Mouse (Mus musculus) heart, embryonic 12.5 days (tissue): Measurements from ENCODE around the gene Kcnk2. TPM values are rescaled to one million over a fixed set of nuclear protein-coding genes. Genes with fewer than 3 reads are reported as not detected.

Experiments used
- ATAC-seq: fragments of 200-750 bp; cut with Nextera tagmentation; 2 replicates; pipeline ENCODE4 v1.8.0; 2017; ENCODE audit warnings: moderate TSS enrichment, moderate library complexity; ENCODE audit not compliant: insufficient number of reproducible peaks, low FRiP score
- H3K27ac ChIP-seq: fragments of 300-500 bp; sonication (generic); 2 replicates; pipeline ENCODE4 v1.5.1; 2016; ENCODE audit warnings: mild to moderate bottlenecking, moderate library complexity; ENCODE audit not compliant: poor library complexity, severe bottlenecking
- H3K27me3 ChIP-seq: fragments of 300-500 bp; sonication (generic); replicated peaks from 2 replicates; pipeline ENCODE4 v1.6.1; 2016; ENCODE audit warnings: mild to moderate bottlenecking, moderate library complexity
- H3K36me3 ChIP-seq: fragments of 300-500 bp; sonication (generic); 2 replicates; pipeline ENCODE4 v1.6.1; 2016; ENCODE audit warnings: mild to moderate bottlenecking, moderate library complexity
- H3K4me1 ChIP-seq: fragments of 300-500 bp; sonication (generic); replicated peaks from 2 replicates; pipeline ENCODE4 v1.6.1; 2016; ENCODE audit warnings: mild to moderate bottlenecking
- H3K4me2 ChIP-seq: fragments of 300-500 bp; sonication (generic); 2 replicates; pipeline ENCODE4 v1.6.1; 2016; ENCODE audit warnings: mild to moderate bottlenecking, moderate library complexity
- H3K4me3 ChIP-seq: fragments of 300-500 bp; sonication (generic); 2 replicates; pipeline ENCODE4 v1.5.1; 2016; ENCODE audit warnings: mild to moderate bottlenecking
- H3K9ac ChIP-seq: fragments of 300-500 bp; sonication (generic); 2 replicates; pipeline ENCODE4 v1.6.1; 2016; ENCODE audit warnings: mild to moderate bottlenecking, moderate library complexity
- H3K9me3 ChIP-seq: fragments of 300-500 bp; sonication (generic); replicated peaks from 2 replicates; pipeline ENCODE4 v1.6.1; 2016; ENCODE audit warnings: mild to moderate bottlenecking, moderate library complexity
- WGBS: fragments of 180-500 bp; shearing (Covaris S2); methylation state at CpG from one replicate; pipeline ENCODE4 v1.1.7; 2016; 5-methylcytosine and 5-hydroxymethylcytosine counted together
- polyA plus RNA-seq: library from polyadenylated mRNA; unstranded; fragments of >200 nt; fragmentation: Nextera tagmentation; extraction: Ambion mirVana; gene quantifications from 2 replicates; pipeline ENCODE4 v1.2.1, GENCODE M21; 2016

Kcnk2 gene
- polyA plus RNA-seq, 1 experiment from 2014 or later = 0.45 TPM

DNA sequence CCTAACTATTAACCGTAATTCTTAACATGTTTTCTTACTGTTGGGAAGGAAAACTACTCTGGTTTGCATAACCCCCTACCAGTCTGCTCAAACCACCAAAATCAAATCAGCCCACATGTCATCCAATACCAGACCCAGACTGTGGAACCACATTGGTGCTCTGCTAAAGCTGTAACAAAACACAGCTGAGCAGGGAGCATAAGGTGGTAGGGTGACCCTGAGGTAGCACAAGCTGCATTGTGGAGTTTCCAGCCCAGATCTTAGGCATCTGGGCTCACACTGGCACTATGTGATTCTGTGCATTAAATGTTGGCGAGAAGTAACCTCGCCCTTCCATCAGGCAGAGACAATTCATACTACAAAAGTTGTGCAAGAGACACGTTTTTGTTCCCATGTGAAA lies 1.1 kb upstream of the Kcnk2 start:
- Histone ChIP-seq H3K4me3 (no peak overlapping the region), H3K9ac (no peak overlapping the region), H3K36me3 (no peaks in the 10 kb centered on the region), H3K9me3 (no peaks in the 10 kb centered on the region), H3K4me2 (no peak overlapping the region), H3K27me3 (no peaks in the 10 kb centered on the region; the same call in 1 of the 2 replicates), H3K27ac (no peak overlapping the region), H3K4me1 (no peaks in the 10 kb centered on the region)
- 69% methylated on average over 4 of the region's 4 CpGs for WGBS
- no peak for ATAC-seq

DNA sequence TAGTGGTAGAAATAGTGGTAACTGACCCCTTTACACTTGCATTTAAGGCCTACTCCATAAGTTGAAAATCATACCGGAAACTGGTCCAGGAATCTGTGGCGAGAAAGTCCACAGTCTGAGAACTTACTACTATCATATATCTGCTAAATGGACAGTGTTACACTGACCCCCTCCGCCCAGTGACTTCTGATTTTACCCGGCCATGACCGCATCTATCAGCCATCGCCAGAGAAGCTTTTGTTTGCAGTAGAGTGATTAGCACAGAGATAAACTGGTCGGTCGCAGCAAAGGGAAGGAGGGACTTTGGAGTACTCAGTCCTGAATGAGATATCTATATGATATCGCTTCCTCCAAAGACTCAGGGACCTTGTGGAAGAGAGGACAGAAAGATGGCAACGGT lies 15.2 kb downstream of the Kcnk2 start:
- H3K4me1 ChIP-seq = no peaks in the 10 kb centered on the region
- H3K27ac ChIP-seq = no peak overlapping the region
- H3K36me3 ChIP-seq = no peaks in the 10 kb centered on the region
- H3K9me3 ChIP-seq = no peaks in the 10 kb centered on the region; the same call in 1 of the 2 replicates
- H3K4me3 ChIP-seq = no peak overlapping the region
- no peak overlapping the region for H3K4me2 ChIP-seq
- no peak overlapping the region for H3K9ac ChIP-seq
- no peaks in the 10 kb centered on the region for H3K27me3 ChIP-seq
- ATAC-seq = no peak
- WGBS = 66% methylated on average over 10 of the region's 10 CpGs

DNA sequence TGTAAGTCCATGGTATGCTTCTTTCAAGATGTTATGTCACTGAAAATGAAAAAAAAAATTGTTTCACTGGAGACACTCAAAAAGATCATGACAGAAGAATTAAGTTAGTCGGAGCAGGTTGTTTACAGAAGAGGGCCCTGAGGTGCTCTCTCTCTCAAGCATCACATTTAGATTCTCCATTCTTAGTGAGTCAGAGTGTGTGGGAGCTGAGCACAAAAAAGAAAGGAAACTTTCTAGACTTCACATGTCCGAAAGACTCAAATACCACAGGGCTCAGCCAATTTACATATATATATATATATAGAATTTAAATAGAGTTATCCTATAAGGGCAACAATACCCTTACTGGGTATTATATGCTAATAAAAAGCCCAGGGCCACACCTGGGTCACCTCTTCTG lies 15.9 kb downstream of the Kcnk2 start:
- Histone ChIP-seq H3K36me3 (no peaks in the 10 kb centered on the region), H3K4me2 (no peak overlapping the region), H3K4me3 (no peak overlapping the region), H3K27me3 (no peaks in the 10 kb centered on the region), H3K9ac (no peak overlapping the region), H3K9me3 (no peaks in the 10 kb centered on the region; the same call in 1 of the 2 replicates), H3K27ac (no peak overlapping the region), H3K4me1 (no peaks in the 10 kb centered on the region)
- ATAC-seq = no peak
- WGBS = 84% methylated on average over 2 of the region's 2 CpGs

DNA sequence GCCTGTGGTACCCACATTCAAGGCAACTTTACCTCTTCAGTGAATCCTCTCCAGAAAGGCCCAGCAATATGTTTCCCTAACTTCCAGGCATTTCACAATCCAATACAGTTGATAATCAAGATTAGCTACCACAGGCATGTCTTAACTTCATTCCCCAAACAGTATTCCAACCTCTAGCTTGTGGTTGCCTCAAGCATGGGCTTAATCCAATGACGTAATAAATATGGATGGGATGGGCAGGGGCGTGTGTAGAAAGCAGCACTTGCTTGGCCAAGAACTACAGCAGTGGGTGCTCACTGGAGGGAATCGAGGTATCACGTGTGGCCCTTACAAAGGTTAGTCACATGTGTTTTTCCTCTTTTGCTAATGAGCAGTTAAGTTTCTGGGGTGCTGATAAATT lies 34.4 kb downstream of the Kcnk2 start:
- Histone ChIP-seq H3K4me1 (peaks cover 4% of the 10 kb centered on the region; the same call in 1 of the 2 replicates), H3K4me2 (no peak overlapping the region), H3K9me3 (no peaks in the 10 kb centered on the region), H3K4me3 (no peak overlapping the region), H3K27ac (no peak overlapping the region), H3K27me3 (no peaks in the 10 kb centered on the region; the same call in 1 of the 2 replicates), H3K36me3 (no peaks in the 10 kb centered on the region), H3K9ac (no peak overlapping the region)
- no peak for ATAC-seq
- WGBS = 82% methylated on average over 4 of the region's 4 CpGs

DNA sequence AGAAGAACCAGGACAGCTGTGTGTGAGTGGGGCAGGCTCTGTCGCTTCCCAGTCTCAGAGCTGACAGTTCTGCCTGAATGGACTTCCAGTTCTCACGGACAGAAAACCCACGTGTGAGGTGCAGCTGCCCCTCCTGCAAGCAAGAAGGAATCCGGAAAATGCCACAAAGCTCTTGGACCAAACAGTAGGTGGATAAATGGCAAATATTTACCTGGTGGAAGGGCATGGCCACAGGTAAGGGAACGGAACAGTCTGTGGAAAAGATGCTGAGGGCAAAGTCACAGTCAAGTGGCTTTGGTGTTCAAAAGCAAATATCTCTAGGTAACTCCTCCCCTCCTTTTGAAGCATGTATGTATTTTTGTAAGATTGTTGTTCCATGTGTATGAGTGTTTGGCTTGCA lies 37.9 kb downstream of the Kcnk2 start:
- Histone ChIP-seq H3K4me1 (no peaks in the 10 kb centered on the region), H3K27me3 (no peaks in the 10 kb centered on the region; the same call in 1 of the 2 replicates), H3K9me3 (no peaks in the 10 kb centered on the region), H3K4me3 (no peak overlapping the region), H3K27ac (no peak overlapping the region), H3K9ac (no peak overlapping the region), H3K36me3 (no peaks in the 10 kb centered on the region), H3K4me2 (no peak overlapping the region)
- WGBS = 67% methylated on average over 5 of the region's 5 CpGs
- ATAC-seq = no peak

DNA sequence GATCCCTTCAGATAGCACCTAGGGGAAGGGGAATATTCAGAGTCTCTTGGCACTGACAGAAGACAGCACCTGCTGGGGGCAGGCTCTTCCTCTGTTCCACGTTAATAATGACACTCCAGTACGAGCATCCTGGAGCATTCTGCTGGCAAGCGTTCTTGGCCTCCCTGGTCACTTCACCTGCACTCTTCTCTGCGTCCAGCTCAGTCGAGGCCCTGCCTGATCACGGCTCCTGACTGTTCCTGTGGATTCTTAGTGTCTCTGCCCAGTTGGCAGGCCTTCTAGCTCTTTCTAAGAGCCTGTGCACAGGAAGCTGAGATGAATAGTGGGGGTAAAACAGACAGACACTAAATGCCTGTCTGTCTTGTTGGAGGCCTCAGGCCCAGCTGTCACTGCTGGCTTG lies 39.5 kb downstream of the Kcnk2 start:
- H3K4me1 ChIP-seq = no peaks in the 10 kb centered on the region
- no peak overlapping the region for H3K4me3 ChIP-seq
- no peaks in the 10 kb centered on the region; the same call in 1 of the 2 replicates for H3K27me3 ChIP-seq
- 49% methylated on average over 6 of the region's 6 CpGs for WGBS
- H3K4me2 ChIP-seq = no peak overlapping the region
- no peaks in the 10 kb centered on the region for H3K9me3 ChIP-seq
- H3K27ac ChIP-seq = no peak overlapping the region
- no peak for ATAC-seq
- no peaks in the 10 kb centered on the region for H3K36me3 ChIP-seq
- no peak overlapping the region for H3K9ac ChIP-seq

DNA sequence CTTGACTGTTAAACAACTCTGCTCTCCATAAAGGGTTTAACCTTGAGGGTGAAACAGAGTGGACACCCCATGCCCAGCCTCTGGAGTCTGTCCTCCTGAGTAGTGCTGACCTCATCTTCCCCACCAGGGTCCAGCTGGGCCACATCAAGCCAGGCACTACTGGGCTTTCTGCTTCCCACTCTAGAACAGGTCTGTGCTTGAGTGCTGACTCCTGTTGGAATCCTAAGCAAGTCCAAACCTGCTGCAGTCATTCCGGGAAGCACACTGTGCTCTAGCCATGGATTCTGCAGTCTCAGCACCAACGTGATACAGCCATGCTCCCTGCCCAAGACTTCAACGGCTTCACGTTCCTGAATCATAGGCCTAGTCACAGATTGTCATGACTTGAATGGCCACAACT lies 42.4 kb downstream of the Kcnk2 start:
- no peaks in the 10 kb centered on the region for H3K36me3 ChIP-seq
- H3K4me1 ChIP-seq = no peaks in the 10 kb centered on the region
- 73% methylated on average over 4 of the region's 4 CpGs for WGBS
- no peak overlapping the region for H3K4me2 ChIP-seq
- H3K4me3 ChIP-seq = no peak overlapping the region
- no peak overlapping the region for H3K27ac ChIP-seq
- H3K9ac ChIP-seq = no peak overlapping the region
- no peak for ATAC-seq
- no peaks in the 10 kb centered on the region; the same call in 1 of the 2 replicates for H3K27me3 ChIP-seq
- no peaks in the 10 kb centered on the region for H3K9me3 ChIP-seq

DNA sequence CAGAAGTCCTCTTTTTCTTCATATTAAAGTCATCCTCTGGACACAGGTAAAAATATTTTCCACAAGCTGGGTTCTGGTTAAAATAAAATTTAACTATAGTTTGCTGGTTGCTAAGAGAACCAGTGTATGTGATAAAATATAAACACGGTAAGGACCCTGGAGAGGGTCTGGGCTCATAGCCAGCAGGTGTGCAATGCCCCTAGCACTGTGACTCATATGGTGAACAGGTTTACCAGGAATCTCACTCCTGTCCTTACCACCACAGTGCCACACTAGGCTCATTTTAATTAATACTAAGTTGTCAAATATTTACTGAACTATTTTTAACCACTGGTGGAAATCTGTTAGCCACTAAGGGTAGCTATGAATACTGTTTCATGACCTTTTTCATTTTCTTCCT lies 48.2 kb downstream of the Kcnk2 start:
- Histone ChIP-seq H3K9ac (no peak overlapping the region), H3K4me2 (no peak overlapping the region), H3K27me3 (no peaks in the 10 kb centered on the region), H3K4me1 (peaks cover 14% of the 10 kb centered on the region), H3K27ac (no peak overlapping the region), H3K4me3 (no peak overlapping the region), H3K9me3 (peaks cover 5% of the 10 kb centered on the region; the same call in 1 of the 2 replicates), H3K36me3 (no peaks in the 10 kb centered on the region)
- ATAC-seq = no peak
- WGBS = 69% methylated on average over 1 of the region's 1 CpGs

DNA sequence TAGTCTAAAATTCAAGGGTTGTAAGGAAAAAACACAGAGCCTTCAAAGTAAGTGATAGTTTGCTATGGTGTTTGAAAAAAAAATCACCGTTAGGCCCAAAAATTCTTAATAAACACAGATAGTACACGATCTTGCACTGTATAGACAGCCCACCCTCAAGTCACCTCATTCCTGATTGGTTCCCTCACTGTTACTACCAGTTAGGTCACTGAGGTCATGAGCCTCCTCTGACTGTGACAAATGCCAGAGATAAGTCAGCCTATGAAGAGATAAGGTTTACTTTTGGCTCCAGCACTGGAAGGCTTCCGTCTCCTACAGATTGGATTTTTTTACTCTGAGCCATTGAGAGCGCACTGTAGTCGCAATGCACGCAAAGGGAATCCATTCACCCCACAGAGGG lies 50.3 kb downstream of the Kcnk2 start:
- Histone ChIP-seq H3K9me3 (peaks cover 6% of the 10 kb centered on the region; the same call in 1 of the 2 replicates), H3K4me2 (peak overlapping the region; percentile 36), H3K36me3 (no peaks in the 10 kb centered on the region), H3K27me3 (no peaks in the 10 kb centered on the region), H3K4me1 (peaks cover 14% of the 10 kb centered on the region), H3K9ac (no peak overlapping the region), H3K4me3 (no peak overlapping the region), H3K27ac (no peak overlapping the region)
- whole genome bisulfite sequencing = 13% methylated on average over 6 of the region's 6 CpGs
- peak; percentile 69; the same call in 1 of the 2 replicates for ATAC-seq

DNA sequence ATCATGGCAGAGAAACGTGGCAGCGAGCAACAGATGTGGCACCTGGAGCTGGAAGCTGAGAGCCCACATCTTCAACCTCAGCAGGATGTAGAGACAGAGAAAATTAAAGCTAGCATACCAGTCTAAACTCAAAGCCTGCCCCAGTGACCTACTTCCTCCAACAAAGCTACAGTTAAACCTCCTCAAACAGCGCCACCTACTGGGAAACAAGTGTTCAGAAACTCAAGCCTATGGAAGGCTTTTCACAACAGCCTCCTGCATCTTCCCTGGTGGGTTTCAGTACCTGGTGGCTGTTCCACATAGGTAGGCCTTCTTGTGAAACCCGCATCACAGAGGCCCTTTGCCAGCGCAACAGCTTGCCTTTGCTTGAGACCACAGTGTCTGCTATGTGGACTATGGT lies 52.9 kb downstream of the Kcnk2 start:
- Histone ChIP-seq H3K4me2 (no peak overlapping the region), H3K9me3 (peaks cover 6% of the 10 kb centered on the region; the same call in 1 of the 2 replicates), H3K36me3 (no peaks in the 10 kb centered on the region), H3K27ac (no peak overlapping the region), H3K9ac (no peak overlapping the region), H3K4me1 (peaks cover 14% of the 10 kb centered on the region), H3K27me3 (peaks cover 19% of the 10 kb centered on the region), H3K4me3 (no peak overlapping the region)
- ATAC-seq = no peak
- WGBS = 82% methylated on average over 5 of the region's 5 CpGs

DNA sequence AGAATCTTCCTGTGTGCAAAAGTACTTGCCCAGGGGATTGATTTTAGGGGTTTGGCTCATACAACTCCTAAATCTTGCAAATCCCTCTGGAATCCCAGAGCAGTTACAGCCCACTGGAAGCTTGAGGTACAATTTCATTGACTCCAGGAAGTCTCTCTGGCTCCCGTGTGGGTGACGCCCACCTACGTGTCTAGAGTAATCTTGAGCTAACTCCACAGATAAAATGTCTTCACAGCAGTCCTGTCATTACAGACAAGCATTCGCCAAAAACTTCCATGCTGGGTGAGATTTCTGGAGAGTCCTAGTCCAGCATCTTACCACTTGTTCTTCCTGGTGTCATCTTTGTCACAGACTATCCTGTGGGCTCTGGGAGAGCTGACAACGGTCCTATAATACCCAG lies 56.9 kb downstream of the Kcnk2 start:
- Histone ChIP-seq H3K9ac (no peak overlapping the region), H3K27me3 (peaks cover 38% of the 10 kb centered on the region), H3K4me3 (no peak overlapping the region), H3K27ac (no peak overlapping the region), H3K9me3 (peaks cover 6% of the 10 kb centered on the region; the same call in 1 of the 2 replicates), H3K36me3 (no peaks in the 10 kb centered on the region), H3K4me1 (peaks cover 15% of the 10 kb centered on the region), H3K4me2 (no peak overlapping the region)
- ATAC-seq = no peak
- WGBS = 52% methylated on average over 5 of the region's 5 CpGs
